Mouse (Mus musculus) mesoderm, embryonic 11.5 days (tissue): Measurements from ENCODE around the gene Gusb.

ENCODE experiments used
- DNase-seq: peaks from one replicate; pipeline ENCODE4 v3.0.0-alpha.2; 2012; ENCODE audit warnings: low read depth, low spot score

Gene Gusb

DNA sequence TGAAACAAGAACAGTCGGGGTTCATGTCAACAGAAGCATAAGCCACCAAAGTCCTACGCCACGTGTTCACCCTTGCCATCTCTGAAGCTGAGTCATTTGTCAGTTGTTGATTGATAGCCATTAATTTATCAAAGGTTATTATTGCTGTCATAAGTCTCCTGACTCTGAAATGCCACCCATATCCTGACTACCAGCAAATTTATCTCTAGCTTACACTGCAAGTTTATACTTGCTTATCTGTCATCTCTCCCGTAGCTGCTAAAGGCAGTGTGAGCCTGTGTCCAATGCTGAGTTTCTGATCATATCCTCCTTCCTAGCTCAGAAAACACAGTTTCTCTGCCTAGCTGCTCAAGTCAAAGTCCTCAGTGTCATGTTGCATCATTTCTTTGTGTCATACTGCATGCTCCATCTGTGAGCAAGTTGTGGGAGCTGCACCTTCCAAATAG lies 28.0 kb downstream of the Gusb start:
- DNase-seq: no peak

DNA sequence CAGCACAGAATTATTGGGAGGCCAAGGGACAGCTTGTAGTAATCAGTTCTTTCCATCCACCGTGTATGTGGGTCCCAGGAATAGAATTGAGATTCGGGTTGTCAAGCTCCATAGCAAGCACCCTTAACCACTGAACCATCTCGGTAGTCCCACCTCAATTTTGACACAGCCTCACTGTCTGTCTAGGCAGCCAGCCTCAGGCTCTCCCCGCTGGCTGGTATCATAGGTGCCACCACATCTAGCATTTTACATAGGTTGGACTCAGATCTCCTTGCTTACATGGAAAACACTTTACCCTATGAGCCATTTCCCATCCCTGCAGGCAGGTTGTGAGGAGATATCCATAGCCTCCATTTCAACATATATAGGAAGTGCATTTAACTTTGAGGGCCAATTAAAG lies 28.5 kb downstream of the Gusb start:
- no peak for DNase-seq

DNA sequence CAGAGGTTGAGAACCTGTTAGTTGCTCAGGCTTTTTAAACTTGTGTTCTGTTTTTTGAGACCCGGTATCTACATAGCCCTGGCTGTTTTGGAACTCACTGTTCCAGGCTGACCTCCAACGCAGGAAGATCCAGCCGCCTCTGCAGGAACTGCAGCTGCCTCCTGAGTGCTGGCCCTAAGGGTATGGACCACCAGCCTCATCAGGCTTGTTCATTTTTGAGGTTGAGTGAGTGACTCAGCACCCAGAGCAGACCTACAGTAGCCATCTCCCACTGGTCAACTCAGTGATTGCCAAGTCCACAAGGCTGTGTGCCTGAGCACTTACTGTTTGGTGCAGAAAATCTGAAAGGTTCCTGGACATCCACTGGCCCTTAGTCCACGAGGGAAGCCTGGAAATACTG lies 31.4 kb downstream of the Gusb start:
- DNase-seq: no peak

DNA sequence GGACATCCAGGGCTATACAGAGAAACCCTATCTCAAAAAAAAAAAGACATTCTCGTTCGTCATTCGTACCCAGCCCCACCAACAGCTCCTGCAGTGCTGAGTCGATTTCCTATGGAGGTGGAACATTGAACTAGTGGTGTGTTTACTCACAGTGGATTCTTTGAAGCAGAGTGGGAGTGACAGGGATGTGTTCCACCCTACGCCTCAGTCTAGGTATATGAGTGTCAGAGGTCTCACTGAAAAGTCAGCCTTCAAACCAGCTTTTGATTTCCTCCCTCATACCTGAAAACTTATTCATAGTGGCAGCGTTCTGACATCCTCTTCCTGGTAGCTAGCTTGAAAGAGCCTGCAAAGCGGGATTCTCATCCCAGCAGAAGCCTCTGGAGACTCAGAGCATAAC lies 34.4 kb downstream of the Gusb start:
- DNase-seq: no peak

DNA sequence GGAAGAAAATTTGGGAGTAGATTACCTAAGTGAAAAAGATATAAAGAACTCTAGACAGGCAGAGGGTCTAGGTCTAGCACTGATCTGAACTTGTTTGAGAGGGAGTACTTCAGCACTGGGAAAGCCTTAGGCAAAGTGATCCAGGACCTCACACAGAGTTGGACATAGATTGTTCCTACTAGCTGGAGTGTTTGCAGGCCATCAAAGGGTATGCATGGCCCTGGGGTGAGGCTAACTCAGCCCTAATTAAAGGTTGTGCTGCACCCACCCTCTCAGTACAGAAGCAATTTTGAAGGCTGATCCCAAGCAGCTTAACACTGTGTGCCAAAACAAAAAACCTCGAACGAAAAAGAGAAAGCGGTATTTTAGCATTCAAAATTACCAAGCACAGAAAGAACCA lies 36.4 kb downstream of the Gusb start:
- no peak for DNase-seq

DNA sequence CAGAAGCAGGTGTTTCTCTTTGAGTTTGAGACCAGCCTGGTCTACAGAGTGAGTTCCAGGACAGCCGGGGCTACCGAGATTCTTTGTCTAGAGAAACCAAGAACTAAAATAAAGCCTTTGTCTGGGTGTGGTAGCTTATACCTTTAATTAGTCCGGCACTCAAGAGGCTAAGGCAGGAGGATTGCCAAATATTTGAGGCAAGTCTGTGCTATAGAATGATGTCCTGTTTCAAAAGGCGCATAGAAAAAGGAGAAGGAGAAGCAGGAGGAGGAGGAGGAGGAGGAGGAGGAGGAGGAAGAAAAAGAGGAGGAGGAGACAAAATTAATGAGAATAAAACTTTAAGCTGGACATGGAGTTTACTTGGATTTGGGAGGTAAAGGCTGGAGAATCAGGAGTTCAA lies 39.6 kb downstream of the Gusb start:
- DNase-seq: no peak

DNA sequence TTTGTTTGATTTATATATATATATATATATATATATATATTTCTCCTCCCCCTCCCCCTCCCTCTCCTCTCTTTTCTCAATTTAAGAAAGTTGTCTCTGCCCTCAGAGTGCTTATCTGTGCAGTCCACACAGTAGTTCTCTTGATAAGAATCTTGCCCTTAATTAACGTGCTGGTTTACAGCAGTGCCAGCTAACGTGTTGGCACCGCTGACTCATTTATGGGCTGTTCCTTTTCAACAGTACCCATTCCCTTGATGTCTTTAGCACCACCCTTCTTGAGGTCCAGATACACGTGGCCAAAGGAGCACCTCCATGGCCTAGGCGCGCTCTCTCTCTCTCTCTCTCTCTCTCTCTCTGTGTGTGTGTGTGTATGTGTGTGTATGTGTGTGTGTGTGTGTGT lies 47.1 kb downstream of the Gusb start:
- DNase-seq: no peak

DNA sequence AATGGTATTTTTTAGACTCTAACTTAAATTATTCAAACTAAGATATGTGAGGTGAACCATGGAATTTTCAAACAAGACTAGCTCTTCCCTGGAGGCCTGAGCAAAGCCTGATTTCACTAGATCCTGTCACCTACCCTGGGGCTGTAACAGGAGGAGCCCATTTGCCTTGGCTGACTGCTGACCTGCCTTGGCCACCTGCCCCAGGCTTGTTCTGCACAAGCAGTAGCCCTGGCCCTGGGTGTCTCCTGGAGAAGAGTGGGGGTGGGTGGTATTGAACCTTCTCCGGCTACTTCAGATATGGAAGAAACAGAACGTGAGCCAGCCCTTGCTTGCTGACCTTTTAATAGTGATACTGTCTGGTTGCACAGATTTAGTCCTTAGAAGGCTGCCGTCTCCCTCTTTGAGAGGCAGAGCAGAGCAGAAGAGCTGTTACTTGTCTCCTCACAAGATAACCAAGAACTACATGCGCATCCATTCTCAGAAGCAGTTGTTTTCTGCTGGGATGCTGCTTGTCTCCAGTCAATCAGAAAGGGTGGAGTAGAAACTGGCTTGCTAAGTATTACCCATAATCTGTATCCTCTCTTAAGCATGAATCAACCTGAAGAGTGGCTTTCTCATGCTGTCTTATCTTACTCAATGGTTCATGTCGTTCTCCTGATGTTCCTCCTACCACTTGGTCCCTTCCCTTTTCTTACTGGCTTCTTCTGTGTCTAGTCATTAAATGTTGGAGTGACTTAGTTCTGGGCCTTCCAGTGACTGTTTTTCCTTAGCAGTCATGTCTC lies 48.2 kb downstream of the Gusb start:
- no peak for DNase-seq

DNA sequence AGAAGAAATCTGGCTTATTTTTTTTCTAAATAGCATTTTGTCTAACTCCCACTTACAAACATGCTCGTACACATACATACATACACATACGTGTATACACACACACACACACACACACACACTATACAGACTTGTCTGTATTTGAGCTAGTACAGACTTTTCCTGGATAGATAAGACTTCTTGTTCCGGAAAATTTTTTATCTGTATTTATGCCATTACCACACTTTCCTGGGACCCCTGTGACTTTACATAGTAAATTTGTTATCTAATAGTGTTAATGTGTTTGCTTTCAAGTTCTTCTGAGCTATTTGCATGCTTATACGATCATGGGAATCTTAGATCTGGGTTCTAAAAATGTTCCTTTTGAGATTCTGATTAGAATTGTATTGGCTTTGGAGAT lies 50.7 kb downstream of the Gusb start:
- DNase-seq: no peak

DNA sequence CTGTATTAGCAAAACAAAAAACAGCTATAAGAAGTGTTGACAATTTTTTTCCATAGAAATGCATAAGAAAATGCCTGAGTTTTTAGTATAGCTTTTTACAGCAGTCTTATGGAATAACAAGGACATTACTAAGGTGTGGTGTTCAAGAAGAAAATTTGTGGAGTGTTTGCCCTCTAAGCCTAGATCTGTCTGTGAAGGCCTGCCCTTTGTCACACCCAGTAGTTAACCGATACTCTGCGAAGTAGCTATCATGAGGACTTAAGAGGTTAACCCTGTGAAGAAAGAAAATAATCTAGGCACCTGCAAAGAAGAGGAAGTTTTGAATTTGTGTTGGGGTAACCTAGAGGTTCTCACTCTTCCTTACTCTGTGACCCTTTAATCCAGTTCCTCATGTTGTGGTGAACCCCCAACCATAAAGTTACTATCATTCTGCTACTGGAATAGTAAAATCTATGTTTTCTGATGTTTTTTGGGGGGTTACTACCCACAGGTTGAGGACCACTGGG lies 55.3 kb downstream of the Gusb start:
- no peak for DNase-seq

DNA sequence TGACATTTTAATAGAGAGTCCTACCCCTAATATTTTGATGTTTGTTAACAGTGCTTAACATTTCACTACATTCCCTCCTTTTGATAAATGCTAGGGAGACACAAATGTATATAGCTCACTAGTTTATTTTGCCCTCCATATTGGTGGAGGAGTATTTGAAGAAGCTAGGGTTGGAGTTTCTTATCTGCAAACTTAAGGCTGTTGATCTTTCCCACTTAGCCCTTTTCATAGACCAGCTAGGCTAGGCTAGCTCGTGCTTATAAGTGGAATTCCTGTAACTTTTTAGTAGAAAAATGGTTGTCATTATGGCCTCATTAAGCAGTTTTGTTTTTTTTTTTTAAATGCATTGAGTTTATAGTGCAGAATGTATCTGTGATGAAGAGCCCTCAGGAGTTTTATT lies 59.4 kb downstream of the Gusb start:
- DNase-seq: no peak

DNA sequence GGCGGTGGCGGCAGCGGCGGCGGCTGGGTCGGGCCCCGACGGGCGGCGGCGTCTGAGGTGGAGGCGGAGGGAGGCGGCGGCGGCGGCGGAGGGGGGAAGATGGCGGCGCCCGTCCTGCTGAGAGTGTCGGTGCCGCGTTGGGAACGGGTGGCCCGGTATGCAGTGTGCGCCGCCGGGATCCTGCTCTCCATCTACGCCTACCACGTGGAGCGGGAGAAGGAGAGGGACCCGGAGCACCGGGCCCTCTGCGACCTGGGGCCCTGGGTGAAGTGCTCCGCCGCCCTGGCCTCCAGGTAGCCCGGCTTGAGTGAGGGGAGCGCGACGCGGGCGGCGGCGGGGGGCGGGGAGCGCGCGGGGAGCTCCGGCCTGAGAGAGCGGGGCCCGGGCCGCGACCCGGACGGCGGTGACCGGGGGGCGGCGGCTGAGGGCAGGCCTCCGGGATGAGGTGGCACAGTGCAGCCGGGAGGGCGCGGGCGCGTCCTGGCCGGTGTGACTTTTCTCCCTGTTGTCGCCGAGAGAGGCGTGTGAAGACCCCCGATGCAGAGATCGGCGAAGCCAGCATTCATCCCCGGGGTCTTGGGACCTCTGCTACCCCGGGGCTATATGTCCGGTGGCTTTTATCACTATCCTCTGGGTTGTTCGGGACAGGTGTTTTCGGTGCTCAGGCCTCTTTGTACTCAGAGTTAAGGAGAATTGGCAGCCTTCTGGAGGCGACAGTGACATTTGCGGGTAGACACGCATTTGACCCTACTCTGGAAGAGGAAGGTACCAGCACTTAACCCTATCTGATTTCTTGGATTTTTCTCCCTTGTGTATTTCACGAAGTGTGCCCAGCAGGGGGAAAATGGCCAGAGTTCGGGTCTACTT lies 60.5 kb downstream of the Gusb start:
- peak; percentile 31 for DNase-seq

DNA sequence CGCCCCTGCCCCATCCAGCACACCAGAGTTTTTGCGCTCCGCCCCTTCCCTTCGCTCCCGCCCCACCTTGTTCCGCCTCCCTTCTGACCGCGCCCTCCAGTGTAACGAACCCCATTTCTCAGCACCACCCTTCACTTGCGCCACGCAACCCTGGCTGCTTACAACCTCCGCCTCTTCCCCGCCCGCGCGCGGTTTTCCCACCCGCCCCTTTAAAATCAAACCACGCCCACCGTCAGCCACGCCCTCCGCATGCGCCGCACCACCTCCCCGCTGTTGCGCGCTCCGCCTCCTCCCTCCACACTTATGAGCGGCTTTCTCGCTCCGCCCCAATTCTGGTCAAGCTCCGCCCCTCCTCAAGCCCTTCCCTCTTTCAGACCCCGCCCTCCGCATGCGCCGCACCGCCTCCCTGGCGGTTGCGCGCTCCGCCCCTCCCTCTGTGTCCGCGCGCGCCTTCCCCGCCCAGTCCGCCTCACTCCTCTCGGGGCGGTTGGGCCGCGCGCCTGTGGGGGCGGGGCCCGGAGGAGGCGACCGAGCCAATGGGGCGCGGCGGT lies 61.3 kb downstream of the Gusb start, which contains the start of gene Vkorc1l1:
Vkorc1l1 (plus strand) TSS at position 476 of the 551 bp plus-strand sequence.
- peak; percentile 100 for DNase-seq

DNA sequence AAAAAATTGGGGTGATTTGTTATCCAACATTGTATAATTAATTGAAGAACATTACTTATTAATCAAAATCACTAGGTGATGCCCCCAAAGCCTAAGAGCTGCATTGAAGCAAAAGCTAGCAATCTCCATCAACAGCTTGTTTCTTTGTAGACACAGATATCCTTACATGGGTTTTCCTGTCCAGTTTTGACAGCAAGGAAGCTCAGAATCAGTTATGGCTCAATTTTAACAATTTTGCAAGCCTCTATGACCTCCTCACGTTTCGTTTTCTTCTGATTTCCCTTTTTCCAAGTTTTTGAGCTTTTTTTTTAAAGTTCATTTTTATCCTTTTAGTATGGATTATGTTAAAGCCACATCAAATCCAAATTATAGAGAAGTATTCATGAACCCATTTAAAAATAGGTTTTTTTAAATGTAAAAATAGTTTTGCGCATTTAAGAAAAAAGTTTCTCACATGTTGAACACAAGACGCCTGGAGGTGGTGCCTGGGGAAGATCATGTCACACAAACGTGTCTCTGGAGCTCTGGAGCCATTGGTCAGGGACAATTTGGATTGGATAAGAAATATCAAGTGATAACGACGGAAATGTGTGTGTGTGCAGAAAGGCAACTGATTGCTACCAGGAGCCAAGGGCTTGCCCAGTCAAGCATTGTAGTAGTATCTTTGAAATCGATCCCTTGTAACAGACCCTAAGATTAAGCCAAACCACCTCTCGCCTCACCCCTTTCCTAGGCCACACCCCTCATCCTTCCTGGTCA lies 61.9 kb downstream of the Gusb start:
- no peak for DNase-seq

DNA sequence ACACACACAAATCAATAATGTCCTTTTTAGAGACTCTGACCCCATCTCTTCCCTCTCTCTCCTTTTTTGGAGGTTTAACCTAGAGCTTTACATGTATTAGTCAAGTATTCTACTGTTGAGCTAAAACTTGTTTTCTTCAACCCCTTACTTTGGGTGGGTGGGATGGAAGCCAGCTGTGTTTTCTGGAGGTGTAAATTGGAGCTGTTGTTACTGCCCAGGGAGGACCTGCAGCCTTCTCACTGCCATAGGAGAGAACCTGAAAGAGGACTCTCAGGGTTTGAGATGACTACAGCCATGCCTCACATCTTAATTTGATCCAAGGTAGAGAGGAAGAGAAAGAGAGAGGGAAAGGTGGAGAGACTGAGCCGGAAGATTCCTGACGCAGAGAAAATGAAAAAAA lies 62.6 kb downstream of the Gusb start:
- DNase-seq: no peak
